Mouse (Mus musculus): ENCODE measurements at regions not wholly inside any gene's neighbourhood (a gene's known extent, or its start where the extent isn't known, plus 50 kb on each side); places are given as distances from the start of the nearest gene placed in this dataset.

GRCm38 (mm10) chr12:27160063-27160686 is 182.2 kb downstream of the Sox11 start:
- WGBS = 66% methylated on average over 18 of the region's 18 CpGs
- ATAC-seq (replicated peaks; ENCODE audit: low FRiP score, low TSS enrichment, low read depth) (no peak), DNase-seq (ENCODE audit: low spot score) (no peak)
- no peak overlapping the region for H3K9ac ChIP-seq (ENCODE audit: low read length)
- no peak overlapping the region for H3K27ac ChIP-seq (ENCODE audit: low read depth)
- no peaks in the 10 kb centered on the region for H3K4me1 ChIP-seq (replicated peaks; ENCODE audit: control insufficient read depth, insufficient read depth, low read length)
- H3K4me2 ChIP-seq (ENCODE audit: low read length) = no peak overlapping the region
- H3K36me3 ChIP-seq (ENCODE audit: control insufficient read depth, insufficient read depth, low read length) = no peaks in the 10 kb centered on the region
- H3K27me3 ChIP-seq (replicated peaks; ENCODE audit: control insufficient read depth, insufficient read depth, low read length) = no peaks in the 10 kb centered on the region
- H3K4me3 ChIP-seq (ENCODE audit: low read depth, low read length) = no peak overlapping the region
- H3K9me3 ChIP-seq (ENCODE audit: control insufficient read depth, low read length) = no peaks in the 10 kb centered on the region

DNA sequence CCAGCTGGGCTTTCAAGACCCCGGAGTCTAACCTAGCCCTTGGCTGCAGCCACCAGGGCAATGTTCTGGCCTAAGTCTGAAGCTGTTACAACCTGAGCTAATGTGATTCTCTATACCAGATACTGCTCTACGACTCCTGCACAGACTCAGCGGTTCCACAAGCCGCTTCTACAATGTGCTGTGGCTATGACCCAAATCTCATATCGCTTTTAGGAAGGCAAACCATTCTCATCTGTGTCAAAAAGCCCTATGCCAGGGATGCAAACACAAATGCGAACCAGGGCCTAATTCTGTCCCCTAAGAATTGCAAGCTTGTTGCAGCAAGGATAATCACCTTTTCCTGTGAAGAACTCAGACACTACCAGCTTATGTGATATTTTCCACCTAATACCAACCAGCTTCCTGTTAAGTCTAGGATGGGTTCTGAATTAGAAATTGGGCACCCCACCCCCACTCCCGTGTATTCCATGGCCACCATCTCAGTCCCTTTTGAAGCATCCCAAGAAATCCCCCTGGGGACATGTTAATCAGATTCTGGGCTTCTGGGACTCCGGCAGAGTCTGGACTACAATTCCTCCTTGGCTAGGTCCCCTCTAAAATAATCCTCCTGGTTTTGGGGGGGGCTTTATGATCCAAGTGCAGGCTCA is 182.8 kb downstream of the Sox11 start:
- Histone ChIP-seq H3K4me2 (ENCODE audit: low read length) (no peak overlapping the region), H3K4me1 (replicated peaks; ENCODE audit: control insufficient read depth, insufficient read depth, low read length) (no peaks in the 10 kb centered on the region), H3K27ac (ENCODE audit: low read depth) (no peak overlapping the region), H3K4me3 (ENCODE audit: low read depth, low read length) (no peak overlapping the region), H3K27me3 (replicated peaks; ENCODE audit: control insufficient read depth, insufficient read depth, low read length) (no peaks in the 10 kb centered on the region), H3K9ac (ENCODE audit: low read length) (no peak overlapping the region), H3K9me3 (ENCODE audit: control insufficient read depth, low read length) (no peaks in the 10 kb centered on the region), H3K36me3 (ENCODE audit: control insufficient read depth, insufficient read depth, low read length) (no peaks in the 10 kb centered on the region)
- WGBS = 78% methylated on average over 8 of the region's 8 CpGs
- DNase-seq (ENCODE audit: low spot score) = no peak
- no peak for ATAC-seq (replicated peaks; ENCODE audit: low FRiP score, low TSS enrichment, low read depth)

DNA sequence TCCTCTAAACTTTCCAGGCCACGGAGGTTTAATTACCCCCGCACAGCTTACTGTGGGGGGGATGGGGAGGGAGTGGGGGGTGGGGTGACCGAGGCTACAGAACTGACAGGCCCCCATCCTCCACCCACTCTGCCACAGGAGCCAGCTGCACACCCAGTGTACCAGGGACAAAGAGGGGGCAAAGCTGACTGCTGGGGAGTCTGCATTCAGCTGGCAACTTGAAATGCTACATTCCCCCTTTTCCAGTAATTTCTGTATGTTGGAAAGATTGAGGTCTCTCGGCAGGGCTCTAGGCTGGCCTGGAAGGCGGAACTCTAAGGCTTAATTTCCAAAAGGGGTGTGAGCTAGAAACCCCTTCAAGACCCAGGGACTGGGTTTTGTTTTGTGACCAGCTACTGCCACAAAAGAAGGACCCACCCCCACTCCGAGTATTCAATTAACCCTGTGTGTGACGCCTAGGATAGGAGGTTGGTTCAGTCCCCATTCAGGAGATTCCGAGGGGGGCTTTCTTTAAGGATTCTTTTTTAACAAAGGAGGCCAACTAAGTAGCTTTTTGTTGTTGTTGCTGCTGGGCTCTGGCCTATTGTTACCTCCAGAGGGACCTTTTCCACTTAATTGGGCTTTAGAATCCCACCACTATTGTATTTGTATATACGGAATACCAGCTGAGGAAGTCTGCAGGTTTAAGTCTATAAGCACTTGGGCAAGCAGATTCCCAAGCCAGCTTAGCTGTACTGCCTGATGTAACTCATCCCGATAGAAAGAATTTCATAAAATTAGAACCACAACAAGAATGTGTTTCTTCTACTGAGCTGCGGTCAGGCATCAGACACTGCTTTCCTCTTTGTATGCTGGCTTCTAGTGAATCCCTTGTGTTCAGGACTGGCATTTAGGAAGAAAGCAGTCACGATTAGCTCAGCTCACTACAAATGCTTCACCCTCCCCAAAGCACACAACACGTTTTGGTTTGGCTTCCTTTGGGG is 191.2 kb downstream of the Sox11 start:
- Histone ChIP-seq H3K4me2 (ENCODE audit: low read length) (no peak overlapping the region), H3K4me3 (ENCODE audit: low read depth, low read length) (no peak overlapping the region), H3K27ac (ENCODE audit: low read depth) (no peak overlapping the region), H3K36me3 (ENCODE audit: control insufficient read depth, insufficient read depth, low read length) (no peaks in the 10 kb centered on the region), H3K27me3 (replicated peaks; ENCODE audit: control insufficient read depth, insufficient read depth, low read length) (no peaks in the 10 kb centered on the region), H3K9me3 (ENCODE audit: control insufficient read depth, low read length) (no peaks in the 10 kb centered on the region), H3K9ac (ENCODE audit: low read length) (no peak overlapping the region), H3K4me1 (replicated peaks; ENCODE audit: control insufficient read depth, insufficient read depth, low read length) (peaks cover 3% of the 10 kb centered on the region; the same call in 1 of the 2 replicates)
- DNase-seq (ENCODE audit: low spot score) = no peak
- 34% methylated on average over 13 of the region's 13 CpGs for WGBS
- ATAC-seq (replicated peaks; ENCODE audit: low FRiP score, low TSS enrichment, low read depth) = no peak

- no peak overlapping the region for H3K4me3 ChIP-seq (ENCODE audit: low read depth, low read length)
- ATAC-seq (replicated peaks; ENCODE audit: low FRiP score, low TSS enrichment, low read depth) = no peak
- no peaks in the 10 kb centered on the region for H3K27me3 ChIP-seq (replicated peaks; ENCODE audit: control insufficient read depth, insufficient read depth, low read length)
- H3K27ac ChIP-seq (ENCODE audit: low read depth) = no peak overlapping the region
- no peaks in the 10 kb centered on the region for H3K36me3 ChIP-seq (ENCODE audit: control insufficient read depth, insufficient read depth, low read length)
- H3K9ac ChIP-seq (ENCODE audit: low read length) = no peak overlapping the region
- no peak for DNase-seq (ENCODE audit: low spot score)
- H3K9me3 ChIP-seq (ENCODE audit: control insufficient read depth, low read length) = no peaks in the 10 kb centered on the region
- H3K4me1 ChIP-seq (replicated peaks; ENCODE audit: control insufficient read depth, insufficient read depth, low read length) = peaks cover 15% of the 10 kb centered on the region
- WGBS = 51% methylated on average over 8 of the region's 8 CpGs
- H3K4me2 ChIP-seq (ENCODE audit: low read length) = no peak overlapping the region
These were observed 199.1 kb downstream of the Sox11 start for GRCm38 (mm10) chr12:27143310-27143709.

DNA sequence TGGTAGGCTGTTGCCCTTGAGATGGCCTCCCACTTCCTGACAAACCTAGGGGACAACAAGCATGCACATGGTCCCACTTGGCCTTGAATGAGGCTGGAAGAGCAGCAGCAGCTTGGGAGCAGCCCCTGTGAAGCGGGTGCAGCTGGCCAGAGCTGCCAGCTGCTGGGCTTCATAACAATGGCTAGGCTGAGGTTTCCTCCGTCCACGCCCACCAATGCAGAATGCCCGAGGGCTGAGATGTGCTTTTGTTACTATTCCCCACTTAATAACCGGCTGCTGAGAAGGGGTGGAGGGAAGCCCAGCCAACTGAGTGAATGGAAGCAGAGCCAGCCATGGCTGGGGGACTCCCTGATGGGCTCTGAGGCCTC is 202.1 kb downstream of the Sox11 start:
- no peak for DNase-seq (ENCODE audit: low spot score)
- Histone ChIP-seq H3K9me3 (ENCODE audit: control insufficient read depth, low read length) (no peaks in the 10 kb centered on the region), H3K36me3 (ENCODE audit: control insufficient read depth, insufficient read depth, low read length) (no peaks in the 10 kb centered on the region), H3K27ac (ENCODE audit: low read depth) (no peak overlapping the region; the same call in 1 of the 2 replicates), H3K4me1 (replicated peaks; ENCODE audit: control insufficient read depth, insufficient read depth, low read length) (peaks cover 32% of the 10 kb centered on the region), H3K27me3 (replicated peaks; ENCODE audit: control insufficient read depth, insufficient read depth, low read length) (no peaks in the 10 kb centered on the region), H3K9ac (ENCODE audit: low read length) (no peak overlapping the region), H3K4me2 (ENCODE audit: low read length) (no peak overlapping the region), H3K4me3 (ENCODE audit: low read depth, low read length) (no peak overlapping the region)
- ATAC-seq (replicated peaks; ENCODE audit: low FRiP score, low TSS enrichment, low read depth) = no peak; the same call in 1 of the 2 replicates
- 24% methylated on average over 5 of the region's 5 CpGs for WGBS

GRCm38 (mm10) chr12:27139683-27140334 is 202.6 kb downstream of the Sox11 start:
- no peaks in the 10 kb centered on the region for H3K36me3 ChIP-seq (ENCODE audit: control insufficient read depth, insufficient read depth, low read length)
- H3K4me3 ChIP-seq (ENCODE audit: low read depth, low read length) = no peak overlapping the region
- H3K27ac ChIP-seq (ENCODE audit: low read depth) = peak overlapping the region; percentile 67; the same call in 1 of the 2 replicates
- H3K4me2 ChIP-seq (ENCODE audit: low read length) = no peak overlapping the region
- no peak overlapping the region for H3K9ac ChIP-seq (ENCODE audit: low read length)
- no peaks in the 10 kb centered on the region for H3K27me3 ChIP-seq (replicated peaks; ENCODE audit: control insufficient read depth, insufficient read depth, low read length)
- WGBS = 37% methylated on average over 13 of the region's 13 CpGs
- no peaks in the 10 kb centered on the region for H3K9me3 ChIP-seq (ENCODE audit: control insufficient read depth, low read length)
- 0 out of 2 replicates have a peak, but pooled peaks have one; percentile 69 for ATAC-seq (replicated peaks; ENCODE audit: low FRiP score, low TSS enrichment, low read depth)
- peaks cover 33% of the 10 kb centered on the region for H3K4me1 ChIP-seq (replicated peaks; ENCODE audit: control insufficient read depth, insufficient read depth, low read length)
- peak; percentile 59 for DNase-seq (ENCODE audit: low spot score)

- no peak overlapping the region for H3K4me2 ChIP-seq (ENCODE audit: low read length)
- H3K4me1 ChIP-seq (replicated peaks; ENCODE audit: control insufficient read depth, insufficient read depth, low read length) = peaks cover 33% of the 10 kb centered on the region
- 74% methylated on average over 13 of the region's 13 CpGs for WGBS
- H3K36me3 ChIP-seq (ENCODE audit: control insufficient read depth, insufficient read depth, low read length) = no peaks in the 10 kb centered on the region
- DNase-seq (ENCODE audit: low spot score) (no peak), ATAC-seq (replicated peaks; ENCODE audit: low FRiP score, low TSS enrichment, low read depth) (no peak)
- no peaks in the 10 kb centered on the region for H3K9me3 ChIP-seq (ENCODE audit: control insufficient read depth, low read length)
- H3K27me3 ChIP-seq (replicated peaks; ENCODE audit: control insufficient read depth, insufficient read depth, low read length) = no peaks in the 10 kb centered on the region
- peak overlapping the region; percentile 67; the same call in 1 of the 2 replicates for H3K27ac ChIP-seq (ENCODE audit: low read depth)
- no peak overlapping the region for H3K9ac ChIP-seq (ENCODE audit: low read length)
- H3K4me3 ChIP-seq (ENCODE audit: low read depth, low read length) = no peak overlapping the region
These were observed 203.4 kb downstream of the Sox11 start for GRCm38 (mm10) chr12:27138663-27139633.
